Mouse (Mus musculus): Measurements from ENCODE around the gene Edem2. TPM values are rescaled to one million over a fixed set of nuclear protein-coding genes. Genes with fewer than 3 reads are reported as not detected.

Edem2 gene
- total RNA-seq, 2 experiments from 2014 or later: 18.2 to 19.6 TPM

Other genes starting within 250 kb of the Edem2 start
- gene Acss2, start 211.5 kb downstream of the Edem2 start, total RNA-seq (2021): 10 to 100 TPM; 60.4 to 63.1 TPM
- 100 to 1,000 TPM; 107 to 119 TPM for gene Ggt7, start 211.2 kb downstream of the Edem2 start, total RNA-seq (2021)
- gene Gss, start 136.7 kb downstream of the Edem2 start, total RNA-seq (2021): 10 to 100 TPM; 14.5 to 16.4 TPM
- 1 to 10 TPM; 3.1 to 4.9 TPM for gene Myh7b, start 118.3 kb downstream of the Edem2 start, total RNA-seq (2021)
- gene Trpc4ap, start 37.1 kb downstream of the Edem2 start, total RNA-seq (2021): 100 to 1,000 TPM; 149 to 156 TPM
- not detected for gene Gm17581, start 6.4 kb upstream of the Edem2 start, total RNA-seq (2021)
- gene Procr, start 21.6 kb upstream of the Edem2 start, total RNA-seq (2021): 1 to 10 TPM; 1.3 to 1.6 TPM
- gene Mmp24, start 45.9 kb upstream of the Edem2 start, total RNA-seq (2021): 10 to 100 TPM; 50.0 to 53.3 TPM
- 10 to 100 TPM; 43.8 to 45.6 TPM for gene BC029722, start 90.0 kb upstream of the Edem2 start, total RNA-seq (2021)
- 10 to 100 TPM; 68.1 to 69.9 TPM for gene Eif6, start 97.5 kb upstream of the Edem2 start, total RNA-seq (2021)
- gene Fam83c, start 105.4 kb upstream of the Edem2 start, total RNA-seq (2021): not detected
- gene Uqcc1, start 200.8 kb upstream of the Edem2 start, total RNA-seq (2021): 10 to 100 TPM; 58.4 to 70.1 TPM
- not detected for gene Gm15557, start 211.3 kb upstream of the Edem2 start, total RNA-seq (2021)
- gene Gdf5, start 215.9 kb upstream of the Edem2 start, total RNA-seq (2021): under 1 TPM; 0.43 to 0.69 TPM
- 10 to 100 TPM; 18.0 to 19.3 TPM for gene Cep250, start 227.0 kb upstream of the Edem2 start, total RNA-seq (2021)